Mouse (Mus musculus) lung, postnatal 0 days (tissue): ENCODE data around the gene Shisa6. TPM values are rescaled to one million over a fixed set of nuclear protein-coding genes. Genes with fewer than 3 reads are reported as not detected.

Experiments
- ATAC-seq: fragments of 200-750 bp; cut with Nextera tagmentation; 2 replicates; pipeline ENCODE4 v1.8.0; 2017; ENCODE audit warnings: moderate library complexity
- DNase-seq: peaks from one replicate; pipeline ENCODE4 v3.0.0-alpha.2; 2016; ENCODE audit warnings: low spot score
- H3K27ac ChIP-seq: fragments of 300-500 bp; sonication (generic); 2 replicates; pipeline ENCODE4 v1.5.1; 2014; ENCODE audit warnings: antibody characterized with exemption, mild to moderate bottlenecking, low read length, mixed read lengths
- H3K27me3 ChIP-seq: fragments of 300-500 bp; sonication (generic); replicated peaks from 2 replicates; pipeline ENCODE4 v1.6.1; 2014; ENCODE audit warnings: low read length, mixed read lengths; ENCODE audit not compliant: insufficient read depth
- H3K36me3 ChIP-seq: fragments of 300-500 bp; sonication (generic); 2 replicates; pipeline ENCODE4 v1.6.1; 2014; ENCODE audit warnings: low read length, mixed read lengths; ENCODE audit not compliant: insufficient read depth
- H3K4me1 ChIP-seq: fragments of 300-500 bp; sonication (generic); 2 replicates; pipeline ENCODE4 v1.6.1; 2014; ENCODE audit warnings: antibody characterized with exemption, low read depth, low read length, mixed read lengths; ENCODE audit not compliant: insufficient read depth
- H3K4me2 ChIP-seq: fragments of 300-500 bp; sonication (generic); replicated peaks from 2 replicates; pipeline ENCODE4 v1.6.1; 2014; ENCODE audit warnings: low read depth, mild to moderate bottlenecking, low read length, moderate library complexity, mixed read lengths
- H3K4me3 ChIP-seq: fragments of 300-500 bp; sonication (generic); 2 replicates; pipeline ENCODE4 v1.5.1; 2014; ENCODE audit warnings: low read depth, low read length
- H3K9ac ChIP-seq: fragments of 300-500 bp; sonication (generic); replicated peaks from 2 replicates; pipeline ENCODE4 v1.6.1; 2014; ENCODE audit warnings: low read depth, mild to moderate bottlenecking
- H3K9me3 ChIP-seq: fragments of 300-500 bp; sonication (generic); 2 replicates; pipeline ENCODE4 v1.6.1; 2016; ENCODE audit warnings: low read length, mixed read lengths
- CTCF ChIP-seq: IDR thresholded peaks from 2 replicates; pipeline ENCODE4 v1.5.1; 2016; ENCODE audit warnings: antibody characterized with exemption, mild to moderate bottlenecking
- EP300 ChIP-seq: IDR thresholded peaks from 2 replicates; pipeline ENCODE4 v1.6.1; 2016; ENCODE audit warnings: antibody characterized with exemption, mild to moderate bottlenecking, control low read depth
- WGBS: fragments of 180-500 bp; shearing (Covaris S2); extraction: QIAGEN DNeasy Blood & Tissue Kit; methylation state at CpG from one replicate; pipeline ENCODE4 v1.1.7; 2014; 5-methylcytosine and 5-hydroxymethylcytosine counted together
- polyA plus RNA-seq: library from polyadenylated mRNA; unstranded; fragments of >200 nt; fragmentation: Nextera tagmentation; extraction: Ambion mirVana; gene quantifications from 2 replicates; pipeline ENCODE4 v1.2.1, GENCODE M21; 2015

Gene Shisa6
- polyA plus RNA-seq, 1 experiment from 2014 or later = 0.61 TPM

DNA sequence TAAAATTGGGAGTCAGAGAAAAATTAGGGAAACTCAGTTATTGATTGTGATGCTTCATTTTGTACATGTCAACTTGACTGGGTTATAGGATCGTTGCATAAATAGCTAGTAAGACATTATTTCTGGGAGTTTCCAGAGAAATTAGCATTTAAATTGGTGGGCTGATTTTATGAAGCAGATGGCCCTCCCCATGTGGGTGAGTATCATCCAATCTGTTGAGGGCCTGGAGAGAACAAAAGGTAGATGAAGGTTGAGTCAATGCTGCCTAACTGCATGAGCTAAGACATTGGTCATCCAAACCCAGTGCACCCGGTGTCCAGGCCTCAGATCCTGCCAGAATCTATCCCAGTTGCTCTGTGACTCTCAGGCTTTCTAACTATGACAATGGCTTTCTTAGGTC is 337.6 kb downstream of the Shisa6 start:
- Histone ChIP-seq H3K27ac (no peak overlapping the region), H3K36me3 (no peaks in the 10 kb centered on the region), H3K9me3 (no peaks in the 10 kb centered on the region), H3K4me1 (no peaks in the 10 kb centered on the region), H3K27me3 (no peaks in the 10 kb centered on the region), H3K4me3 (no peak overlapping the region), H3K4me2 (no peak overlapping the region), H3K9ac (no peak overlapping the region)
- DNase-seq = no peak
- TF ChIP-seq EP300 (no peak), CTCF (no peak)
- WGBS = 79% methylated on average over 2 of the region's 2 CpGs
- no peak for ATAC-seq

- Histone ChIP-seq H3K27ac (no peak overlapping the region), H3K4me1 (no peaks in the 10 kb centered on the region), H3K4me2 (no peak overlapping the region), H3K4me3 (no peak overlapping the region), H3K27me3 (no peaks in the 10 kb centered on the region), H3K9me3 (no peaks in the 10 kb centered on the region), H3K9ac (no peak overlapping the region), H3K36me3 (no peaks in the 10 kb centered on the region)
- no peak for TF ChIP-seq EP300
- no peak for TF ChIP-seq CTCF
- DNase-seq (no peak), ATAC-seq (no peak)
- WGBS = 43% methylated on average over 2 of the region's 2 CpGs
Observed at GRCm38 (mm10) chr11:66177781-66178180, 348.0 kb downstream of the Shisa6 start.

DNA sequence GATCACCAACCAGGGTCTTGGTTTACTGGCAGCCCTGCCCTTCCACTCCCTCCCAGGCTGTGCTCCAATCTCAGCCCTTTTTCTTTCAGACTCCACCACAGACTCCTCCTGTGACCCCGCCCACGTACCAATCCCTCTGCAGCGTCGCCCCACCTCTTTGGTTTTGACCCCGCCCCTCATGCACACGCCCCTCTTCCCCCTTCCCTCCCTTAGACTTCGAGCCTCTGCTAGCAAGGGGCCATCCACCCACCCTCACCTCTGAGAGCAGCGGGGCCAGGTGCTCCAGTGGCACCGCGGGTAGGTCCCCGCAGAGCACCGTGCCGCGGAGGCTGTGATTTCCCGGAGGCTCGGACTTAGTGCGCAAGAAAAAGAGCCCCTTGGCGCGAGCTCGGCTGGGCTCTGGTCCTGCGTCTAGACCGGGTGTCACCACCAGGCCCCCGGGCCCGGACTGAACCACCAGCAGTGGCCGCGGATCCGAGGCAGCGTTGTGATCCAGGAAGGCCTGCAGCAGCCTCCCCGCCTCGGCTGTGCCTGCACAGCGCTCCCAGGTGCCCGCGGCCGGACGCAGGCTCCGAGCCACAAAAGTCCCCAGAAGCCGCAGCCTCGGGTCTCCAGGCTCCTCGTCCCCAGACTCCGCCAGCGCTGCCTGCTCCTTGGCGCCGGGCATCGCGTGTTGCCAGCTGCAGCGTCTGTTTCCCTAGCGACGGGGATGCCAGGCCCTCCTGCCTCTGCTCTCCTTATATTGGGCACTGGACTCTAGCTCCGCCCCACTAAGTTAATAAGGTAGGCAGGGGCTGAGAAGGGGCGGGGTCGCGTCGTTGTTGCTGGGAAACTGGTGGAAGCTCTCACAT is 357.7 kb downstream of the Shisa6 start, which contains the start of gene Dnah9:
Dnah9 (minus strand) TSS at position 751 of the 851 bp plus-strand sequence.
- no peaks in the 10 kb centered on the region for H3K9me3 ChIP-seq
- DNase-seq = peak; percentile 91
- no peaks in the 10 kb centered on the region for H3K36me3 ChIP-seq
- H3K4me1 ChIP-seq = peaks cover 3% of the 10 kb centered on the region; the same call in 1 of the 2 replicates
- no peak for TF ChIP-seq EP300
- TF ChIP-seq CTCF = 0 out of 2 replicates have a peak, but pooled peaks have one; percentile 5
- ATAC-seq = peak; percentile 95
- peak within 1 kb of the TSS; percentile 34 for H3K4me3 ChIP-seq
- no peak within 1 kb of the TSS for H3K9ac ChIP-seq
- H3K27ac ChIP-seq = no peak within 1 kb of the TSS
- peak within 1 kb of the TSS; percentile 63 for H3K4me2 ChIP-seq
- no peaks in the 10 kb centered on the region for H3K27me3 ChIP-seq
- WGBS = 2% methylated on average over 51 of the region's 53 CpGs

DNA sequence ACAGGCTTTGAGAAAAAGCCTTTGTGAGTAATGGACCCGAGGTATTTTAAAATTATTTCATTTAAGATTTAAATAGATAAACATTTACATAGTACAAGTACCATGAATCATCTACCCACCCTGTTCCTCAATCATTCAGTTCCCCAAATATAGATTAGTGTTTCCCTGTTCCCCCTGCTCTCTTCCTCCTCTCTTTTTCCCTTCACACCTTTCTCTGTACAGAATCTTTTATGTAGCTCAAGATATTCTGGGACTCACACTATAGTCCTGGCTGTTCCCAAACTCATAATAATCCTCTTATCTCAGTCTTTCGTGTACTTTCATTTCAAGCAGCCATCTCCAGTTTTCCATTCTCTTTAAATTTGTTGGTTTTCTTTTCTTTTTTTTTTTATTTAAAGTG is 361.7 kb downstream of the Shisa6 start:
- H3K27me3 ChIP-seq = no peaks in the 10 kb centered on the region
- H3K27ac ChIP-seq = no peak overlapping the region
- no peaks in the 10 kb centered on the region for H3K9me3 ChIP-seq
- peaks cover 3% of the 10 kb centered on the region; the same call in 1 of the 2 replicates for H3K4me1 ChIP-seq
- no peak overlapping the region for H3K4me3 ChIP-seq
- ATAC-seq (no peak), DNase-seq (no peak)
- TF ChIP-seq EP300 (no peak), CTCF (no peak)
- H3K9ac ChIP-seq = no peak overlapping the region
- H3K4me2 ChIP-seq = no peak overlapping the region
- 56% methylated on average over 2 of the region's 2 CpGs for WGBS
- no peaks in the 10 kb centered on the region for H3K36me3 ChIP-seq
